Mouse (Mus musculus) hindbrain, postnatal 0 days (tissue): ENCODE measurements around the gene Wdr5. TPM values are rescaled to one million over a fixed set of nuclear protein-coding genes. Genes with fewer than 3 reads are reported as not detected.
A peak's percentile ranks its signal among the peaks of the same experiment; 100 is the strongest.

ENCODE experiments used
- ATAC-seq: fragments of 200-750 bp; cut with Nextera tagmentation; 2 replicates; pipeline ENCODE4 v1.8.0; 2017; ENCODE audit warnings: mild to moderate bottlenecking, moderate TSS enrichment, moderate library complexity
- DNase-seq: peaks from one replicate; pipeline ENCODE4 v3.0.0-alpha.2; 2015; ENCODE audit warnings: low spot score
- H3K27ac ChIP-seq: fragments of 300-500 bp; sonication (generic); 2 replicates; pipeline ENCODE4 v1.5.1; 2014; ENCODE audit warnings: mild to moderate bottlenecking
- H3K27me3 ChIP-seq: fragments of 300-500 bp; sonication (generic); 2 replicates; pipeline ENCODE4 v1.6.1; 2014; ENCODE audit warnings: low read length, mixed read lengths; ENCODE audit not compliant: insufficient read depth
- H3K36me3 ChIP-seq: fragments of 300-500 bp; sonication (generic); 2 replicates; pipeline ENCODE4 v1.6.1; 2014; ENCODE audit warnings: low read length, mixed read lengths; ENCODE audit not compliant: insufficient read depth
- H3K4me1 ChIP-seq: fragments of 300-500 bp; sonication (generic); 2 replicates; pipeline ENCODE4 v1.6.1; 2014; ENCODE audit warnings: antibody characterized with exemption, low read length, mixed read lengths; ENCODE audit not compliant: insufficient read depth
- H3K4me2 ChIP-seq: fragments of 300-500 bp; sonication (generic); 2 replicates; pipeline ENCODE4 v1.6.1; 2014; ENCODE audit warnings: low read depth, mild to moderate bottlenecking, low read length, moderate library complexity, mixed read lengths
- H3K4me3 ChIP-seq: fragments of 300-500 bp; sonication (generic); 2 replicates; pipeline ENCODE4 v1.5.1; 2014; ENCODE audit warnings: low read length
- H3K9ac ChIP-seq: fragments of 300-500 bp; sonication (generic); replicated peaks from 2 replicates; pipeline ENCODE4 v1.6.1; 2014; ENCODE audit warnings: mild to moderate bottlenecking, low read length, moderate library complexity, mixed read lengths
- H3K9me3 ChIP-seq: fragments of 300-500 bp; sonication (generic); 2 replicates; pipeline ENCODE4 v1.6.1; 2016; ENCODE audit warnings: low read length, mixed read lengths
- CTCF ChIP-seq: IDR thresholded peaks from 2 replicates; pipeline ENCODE4 v1.5.1; 2016; ENCODE audit warnings: antibody characterized with exemption, control low read depth, low read depth
- WGBS: fragments of 180-500 bp; shearing (Covaris S2); extraction: QIAGEN DNeasy Blood & Tissue Kit; methylation state at CpG from one replicate; pipeline ENCODE4 v1.1.7; 2014; 5-methylcytosine and 5-hydroxymethylcytosine counted together
- polyA plus RNA-seq: library from polyadenylated mRNA; unstranded; fragments of >200 nt; fragmentation: Nextera tagmentation; extraction: Ambion mirVana; gene quantifications from 2 replicates; pipeline ENCODE4 v1.2.1, GENCODE M21; 2015
- total RNA-seq: library from RNA; depleted of rRNA; stranded (reverse); fragments of >200 nt; gene quantifications from 2 replicates; pipeline ENCODE4 v1.2.3, GENCODE M21; 2014

Gene Wdr5
- total and polyA plus RNA-seq, 2 experiments from 2014 or later = 35.1 to 51.9 TPM

DNA sequence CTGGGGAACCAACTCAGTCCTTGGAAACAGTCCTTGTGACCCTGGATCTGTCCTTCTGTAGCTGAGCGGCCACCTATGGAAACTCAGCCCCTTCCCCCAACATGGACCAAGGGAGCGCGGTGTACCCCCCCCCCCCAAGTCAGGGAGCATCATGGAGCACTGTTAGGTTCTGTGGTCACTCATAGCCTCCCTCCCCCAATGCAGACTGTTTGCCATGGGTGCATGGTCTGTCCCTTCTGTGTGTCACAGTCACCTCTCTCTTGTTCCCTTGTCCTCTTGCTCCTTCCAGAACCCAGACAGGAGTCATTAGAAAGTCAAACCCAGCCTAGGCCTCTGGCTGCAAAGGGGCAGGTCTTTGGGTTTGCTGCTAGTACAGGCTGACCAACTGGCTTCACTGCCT, 46.9 kb downstream of the Wdr5 start:
- ATAC-seq (no peak), DNase-seq (no peak)
- H3K27ac ChIP-seq = no peak overlapping the region
- no peaks in the 10 kb centered on the region for H3K27me3 ChIP-seq
- H3K9ac ChIP-seq = no peak overlapping the region
- WGBS = 96% methylated on average over 3 of the region's 3 CpGs
- H3K36me3 ChIP-seq = no peaks in the 10 kb centered on the region
- H3K4me3 ChIP-seq = no peak overlapping the region
- H3K4me2 ChIP-seq = no peak overlapping the region
- H3K9me3 ChIP-seq = no peaks in the 10 kb centered on the region
- H3K4me1 ChIP-seq = no peaks in the 10 kb centered on the region; the same call in 1 of the 2 replicates
- TF ChIP-seq CTCF = no peak

DNA sequence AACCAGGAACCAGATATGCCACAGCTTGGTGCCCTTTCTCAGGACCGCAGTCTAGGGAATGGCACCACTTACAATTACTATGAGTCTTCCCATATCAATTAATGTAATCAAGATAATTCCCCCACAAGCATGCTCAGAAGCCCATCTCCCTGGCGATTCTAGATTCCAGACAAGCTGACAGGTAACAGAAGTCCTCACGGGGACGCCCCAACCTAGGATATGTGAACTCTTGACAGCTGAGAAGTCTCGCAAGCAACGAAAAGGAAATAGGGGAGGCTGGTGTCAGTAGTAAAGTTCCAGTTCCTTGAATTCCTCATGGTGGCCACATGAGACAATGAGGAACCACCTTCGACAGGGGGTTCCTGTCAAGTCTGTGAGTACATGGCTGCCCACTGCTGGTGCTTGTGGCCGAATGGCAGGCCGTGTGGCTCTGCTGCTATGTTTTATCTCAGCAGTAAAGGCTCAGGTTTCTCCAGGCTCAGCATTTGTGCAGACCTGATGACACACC, 48.7 kb downstream of the Wdr5 start:
- Histone ChIP-seq H3K36me3 (no peaks in the 10 kb centered on the region), H3K27me3 (no peaks in the 10 kb centered on the region), H3K9me3 (no peaks in the 10 kb centered on the region), H3K4me3 (no peak overlapping the region), H3K4me2 (no peak overlapping the region), H3K27ac (no peak overlapping the region), H3K9ac (no peak overlapping the region), H3K4me1 (no peaks in the 10 kb centered on the region; the same call in 1 of the 2 replicates)
- no peak for DNase-seq
- ATAC-seq = no peak
- 0 out of 2 replicates have a peak, but pooled peaks have one; percentile 6 for TF ChIP-seq CTCF
- whole genome bisulfite sequencing = 84% methylated on average over 9 of the region's 9 CpGs

GRCm38 (mm10) chr2:27564694-27565093, 49.7 kb downstream of the Wdr5 start:
- no peak for DNase-seq
- H3K36me3 ChIP-seq = no peaks in the 10 kb centered on the region
- 82% methylated on average over 4 of the region's 4 CpGs for WGBS
- no peak overlapping the region for H3K4me3 ChIP-seq
- no peak overlapping the region for H3K4me2 ChIP-seq
- H3K9ac ChIP-seq = no peak overlapping the region
- ATAC-seq = no peak
- H3K4me1 ChIP-seq = no peaks in the 10 kb centered on the region; the same call in 1 of the 2 replicates
- no peaks in the 10 kb centered on the region for H3K9me3 ChIP-seq
- TF ChIP-seq CTCF = no peak
- H3K27me3 ChIP-seq = no peaks in the 10 kb centered on the region
- H3K27ac ChIP-seq = no peak overlapping the region

- no peaks in the 10 kb centered on the region for H3K27me3 ChIP-seq
- no peak for TF ChIP-seq CTCF
- DNase-seq = no peak
- 58% methylated on average over 12 of the region's 12 CpGs for WGBS
- no peak overlapping the region for H3K4me3 ChIP-seq
- no peak overlapping the region for H3K4me2 ChIP-seq
- H3K9ac ChIP-seq = no peak overlapping the region
- no peaks in the 10 kb centered on the region for H3K36me3 ChIP-seq
- no peaks in the 10 kb centered on the region; the same call in 1 of the 2 replicates for H3K4me1 ChIP-seq
- ATAC-seq = no peak
- H3K9me3 ChIP-seq = no peaks in the 10 kb centered on the region
- H3K27ac ChIP-seq = no peak overlapping the region
Measured at GRCm38 (mm10) chr2:27565316-27566103, 50.6 kb downstream of the Wdr5 start.

GRCm38 (mm10) chr2:27570856-27571255, 55.9 kb downstream of the Wdr5 start:
- Histone ChIP-seq H3K27ac (no peak overlapping the region), H3K27me3 (no peaks in the 10 kb centered on the region), H3K4me1 (peaks cover 16% of the 10 kb centered on the region), H3K9me3 (no peaks in the 10 kb centered on the region), H3K4me2 (no peak overlapping the region), H3K36me3 (no peaks in the 10 kb centered on the region), H3K9ac (no peak overlapping the region), H3K4me3 (no peak overlapping the region)
- no peak for TF ChIP-seq CTCF
- no peak for DNase-seq
- no peak for ATAC-seq
- 57% methylated on average over 5 of the region's 5 CpGs for WGBS

DNA sequence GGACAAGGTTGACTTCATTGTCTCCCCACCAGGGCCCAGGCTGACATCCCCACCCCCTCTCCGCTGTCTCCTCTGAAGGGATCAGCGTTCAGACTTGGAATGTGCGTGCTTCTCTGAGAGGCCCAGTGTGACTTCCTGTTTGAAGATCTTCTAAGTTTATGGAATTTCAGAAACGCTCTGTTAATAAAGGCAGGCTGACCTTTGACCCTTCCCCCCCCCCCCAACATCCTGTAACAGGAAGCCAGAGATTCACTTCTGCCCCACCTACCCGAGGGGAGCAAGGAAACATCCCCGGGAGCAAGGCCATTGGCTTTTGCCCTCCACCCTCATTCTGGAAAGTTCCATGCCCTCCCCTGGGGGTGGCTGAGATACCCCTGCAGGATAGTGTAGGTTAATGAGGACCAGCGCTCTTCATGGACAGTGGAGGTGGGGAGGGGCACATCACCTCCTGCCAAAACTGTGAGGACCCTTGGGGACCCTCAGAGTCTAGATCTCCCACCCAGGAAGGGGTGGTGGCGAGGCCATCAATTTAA, 57.4 kb downstream of the Wdr5 start:
- H3K9ac ChIP-seq = no peak overlapping the region
- TF ChIP-seq CTCF = no peak
- H3K4me3 ChIP-seq = no peak overlapping the region
- H3K27ac ChIP-seq = peak overlapping the region; percentile 73
- ATAC-seq (peak; percentile 21; the same call in 1 of the 2 replicates), DNase-seq (no peak)
- peaks cover 16% of the 10 kb centered on the region for H3K4me1 ChIP-seq
- H3K4me2 ChIP-seq = peak overlapping the region; percentile 37; the same call in 1 of the 2 replicates
- H3K9me3 ChIP-seq = no peaks in the 10 kb centered on the region
- 45% methylated on average over 8 of the region's 8 CpGs for WGBS
- no peaks in the 10 kb centered on the region for H3K27me3 ChIP-seq
- no peaks in the 10 kb centered on the region for H3K36me3 ChIP-seq
